Mouse (Mus musculus) liver, postnatal 0 days (tissue): ENCODE data around the gene Cdh12. TPM values are rescaled to one million over a fixed set of nuclear protein-coding genes. Genes with fewer than 3 reads are reported as not detected.

Experiments
- ATAC-seq: fragments of 200-750 bp; cut with Nextera tagmentation; 2 replicates; pipeline ENCODE4 v1.8.0; 2017; ENCODE audit warnings: mild to moderate bottlenecking, moderate library complexity
- DNase-seq: peaks from one replicate; pipeline ENCODE4 v3.0.0-alpha.2; 2016
- H3K27ac ChIP-seq: fragments of 300-500 bp; sonication (generic); 2 replicates; pipeline ENCODE4 v1.5.1; 2014; ENCODE audit warnings: antibody characterized with exemption, moderate library complexity, mild to moderate bottlenecking, low read depth
- H3K27me3 ChIP-seq: fragments of 300-500 bp; sonication (generic); 2 replicates; pipeline ENCODE4 v1.6.1; 2014; ENCODE audit warnings: low read length, control low read depth, mixed read lengths; ENCODE audit not compliant: insufficient read depth
- H3K36me3 ChIP-seq: fragments of 300-500 bp; sonication (generic); replicated peaks from 2 replicates; pipeline ENCODE4 v1.6.1; 2014; ENCODE audit warnings: mild to moderate bottlenecking, control low read depth, low read length, moderate library complexity, mixed read lengths; ENCODE audit not compliant: insufficient read depth
- H3K4me1 ChIP-seq: fragments of 300-500 bp; sonication (generic); 2 replicates; pipeline ENCODE4 v1.6.1; 2014; ENCODE audit warnings: antibody characterized with exemption, mild to moderate bottlenecking, control low read depth; ENCODE audit not compliant: insufficient read depth
- H3K4me2 ChIP-seq: fragments of 300-500 bp; sonication (generic); 2 replicates; pipeline ENCODE4 v1.6.1; 2014; ENCODE audit warnings: low read depth, mild to moderate bottlenecking, low read length, moderate library complexity, mixed read lengths
- H3K4me3 ChIP-seq: fragments of 300-500 bp; sonication (generic); 2 replicates; pipeline ENCODE4 v1.5.1; 2014; ENCODE audit warnings: low read depth, low read length
- H3K9ac ChIP-seq: fragments of 300-500 bp; sonication (generic); replicated peaks from 2 replicates; pipeline ENCODE4 v1.6.1; 2014; ENCODE audit warnings: mild to moderate bottlenecking, moderate library complexity
- H3K9me3 ChIP-seq: fragments of 300-500 bp; sonication (generic); 2 replicates; pipeline ENCODE4 v1.6.1; 2016; ENCODE audit warnings: mild to moderate bottlenecking, control low read depth, low read length, mixed read lengths
- CTCF ChIP-seq: sonication (generic); IDR thresholded peaks from 2 replicates; pipeline ENCODE4 v1.5.1; 2016; ENCODE audit warnings: antibody characterized with exemption, low read depth
- EP300 ChIP-seq: IDR thresholded peaks from 2 replicates; pipeline ENCODE4 v1.6.1; 2016; ENCODE audit warnings: antibody characterized with exemption, low read depth, mild to moderate bottlenecking
- WGBS: fragments of 180-500 bp; shearing (Covaris S2); extraction: QIAGEN DNeasy Blood & Tissue Kit; methylation state at CpG from one replicate; pipeline ENCODE4 v1.1.7; 2014; ENCODE audit not compliant: insufficient replicate concordance; 5-methylcytosine and 5-hydroxymethylcytosine counted together
- microRNA-seq: library from miRNA; unstranded; fragments of <30 nt; microRNA quantifications from one replicate; pipeline ENCODE4, GENCODE M21; 2016
- polyA plus RNA-seq: library from polyadenylated mRNA; unstranded; fragments of >200 nt; fragmentation: Nextera tagmentation; extraction: Ambion mirVana; gene quantifications from 2 replicates; pipeline ENCODE4 v1.2.1, GENCODE M21; 2015

Cdh12 gene
- polyA plus RNA-seq, 1 experiment from 2014 or later = not detected

DNA sequence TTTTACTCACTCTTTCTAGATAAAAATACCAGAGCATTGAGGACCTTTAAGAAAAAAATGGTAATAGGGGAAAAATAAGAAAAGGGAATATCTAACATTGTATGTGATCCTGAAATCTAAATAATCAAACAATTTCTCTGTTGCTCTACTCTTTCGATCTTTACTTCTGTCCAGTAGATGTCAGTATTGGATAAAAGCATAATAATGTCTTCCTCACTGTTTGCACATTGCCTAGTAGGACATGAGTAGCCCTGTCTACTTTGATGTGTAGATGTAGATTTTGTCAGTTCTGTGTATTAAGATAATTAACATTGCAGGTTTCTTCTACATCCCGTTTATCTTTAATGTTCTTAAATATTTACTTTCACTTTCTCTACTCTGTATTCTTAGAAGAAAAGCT, 1087.8 kb downstream of the Cdh12 start:
- ATAC-seq (no peak), DNase-seq (no peak)
- no peak overlapping the region for H3K4me3 ChIP-seq
- H3K9me3 ChIP-seq = no peaks in the 10 kb centered on the region
- TF ChIP-seq EP300 (no peak), CTCF (no peak)
- H3K27ac ChIP-seq = no peak overlapping the region
- H3K9ac ChIP-seq = no peak overlapping the region
- H3K4me1 ChIP-seq = no peaks in the 10 kb centered on the region
- H3K36me3 ChIP-seq = no peaks in the 10 kb centered on the region
- H3K4me2 ChIP-seq = no peak overlapping the region
- no peaks in the 10 kb centered on the region for H3K27me3 ChIP-seq
- WGBS = 57% methylated on average over 2 of the region's 2 CpGs

DNA sequence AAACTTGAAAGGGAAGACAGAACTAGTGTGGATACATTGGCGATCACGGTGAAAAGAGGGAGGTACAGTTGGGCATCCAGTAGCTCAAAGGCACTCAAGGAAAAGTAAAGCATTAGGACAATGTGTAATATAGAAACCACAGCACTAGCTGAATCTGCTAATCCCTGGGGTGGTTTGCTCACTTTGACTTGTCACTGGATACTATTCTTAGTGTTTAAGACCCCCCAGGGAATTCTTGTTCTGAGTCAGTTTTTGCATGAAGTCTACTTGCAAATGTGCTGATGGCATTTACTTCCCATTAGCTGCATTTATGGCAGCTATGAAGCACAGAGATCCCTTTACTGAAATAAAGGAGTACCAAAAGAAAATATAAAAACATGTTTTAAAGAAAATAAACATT, 1095.7 kb downstream of the Cdh12 start:
- WGBS = 86% methylated on average over 2 of the region's 2 CpGs
- ATAC-seq = no peak
- H3K4me3 ChIP-seq = no peak overlapping the region
- no peaks in the 10 kb centered on the region for H3K36me3 ChIP-seq
- no peak overlapping the region for H3K27ac ChIP-seq
- no peaks in the 10 kb centered on the region for H3K4me1 ChIP-seq
- no peak for DNase-seq
- TF ChIP-seq CTCF (no peak), EP300 (no peak)
- H3K4me2 ChIP-seq = no peak overlapping the region
- H3K9ac ChIP-seq = no peak overlapping the region
- H3K27me3 ChIP-seq = no peaks in the 10 kb centered on the region
- no peaks in the 10 kb centered on the region for H3K9me3 ChIP-seq

DNA sequence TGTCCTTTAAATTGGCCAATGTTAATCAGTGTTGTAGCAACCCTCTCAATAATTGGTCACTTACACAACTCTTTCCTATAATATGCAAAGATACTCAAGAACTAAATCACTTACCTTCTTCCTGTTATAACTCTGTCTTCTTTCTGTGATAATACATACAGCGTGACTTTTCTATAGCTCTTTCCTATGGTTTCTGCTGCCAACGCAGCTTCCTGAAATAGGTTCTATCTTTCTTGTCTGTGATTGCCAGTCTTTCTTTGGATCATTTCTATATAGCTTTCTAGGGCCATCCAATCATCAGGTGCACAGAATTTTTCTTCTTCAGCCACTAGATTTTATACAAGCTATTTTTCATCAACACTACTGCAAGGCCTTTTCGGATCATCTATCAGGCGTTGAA, 1106.9 kb downstream of the Cdh12 start:
- H3K27me3 ChIP-seq = no peaks in the 10 kb centered on the region
- 76% methylated on average over 4 of the region's 4 CpGs for WGBS
- H3K36me3 ChIP-seq = no peaks in the 10 kb centered on the region
- no peaks in the 10 kb centered on the region for H3K9me3 ChIP-seq
- H3K9ac ChIP-seq = no peak overlapping the region
- H3K27ac ChIP-seq = no peak overlapping the region
- no peak for TF ChIP-seq CTCF
- no peak for TF ChIP-seq EP300
- H3K4me3 ChIP-seq = no peak overlapping the region
- no peaks in the 10 kb centered on the region for H3K4me1 ChIP-seq
- DNase-seq (no peak), ATAC-seq (no peak)
- no peak overlapping the region for H3K4me2 ChIP-seq

DNA sequence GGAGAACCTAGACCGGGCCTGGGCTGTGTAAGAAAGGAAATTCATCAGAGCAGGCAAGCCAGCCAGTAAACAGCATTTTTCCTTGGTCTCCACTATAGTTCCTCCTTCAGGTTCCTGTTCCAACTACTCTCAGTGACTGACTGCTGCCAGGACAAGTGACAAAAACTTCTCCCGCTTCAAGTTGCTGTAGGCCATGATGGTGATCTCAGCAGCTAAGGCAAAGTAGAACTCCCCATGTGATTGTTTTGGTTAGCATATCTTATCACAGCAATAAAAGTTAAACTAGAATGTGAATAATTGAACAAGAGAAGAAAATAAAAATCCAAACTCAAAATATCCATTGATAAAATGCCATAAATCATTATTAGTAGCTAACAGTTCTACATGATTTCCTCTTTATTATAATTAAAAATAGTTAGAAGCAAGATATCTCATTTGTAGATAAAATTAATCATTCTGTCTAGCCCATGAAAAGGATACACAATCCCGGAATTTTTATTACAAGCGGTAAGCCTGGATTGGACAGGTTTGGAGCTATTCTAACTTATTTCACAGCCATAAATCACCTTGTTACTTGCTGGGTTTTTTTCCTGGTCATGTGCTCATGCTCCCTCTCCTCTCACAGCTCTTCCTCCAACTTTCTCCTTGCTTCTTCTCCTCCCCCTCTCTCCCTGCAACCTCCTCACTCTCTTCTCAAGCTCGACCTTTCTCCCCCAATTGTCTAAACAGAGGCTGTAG, 1117.4 kb downstream of the Cdh12 start:
- 72% methylated on average over 5 of the region's 5 CpGs for WGBS
- no peak for TF ChIP-seq CTCF
- TF ChIP-seq EP300 = no peak
- ATAC-seq (no peak), DNase-seq (no peak)
- Histone ChIP-seq H3K4me3 (no peak overlapping the region), H3K9ac (no peak overlapping the region), H3K27me3 (no peaks in the 10 kb centered on the region), H3K9me3 (no peaks in the 10 kb centered on the region), H3K27ac (no peak overlapping the region), H3K4me1 (no peaks in the 10 kb centered on the region), H3K36me3 (no peaks in the 10 kb centered on the region), H3K4me2 (no peak overlapping the region)

DNA sequence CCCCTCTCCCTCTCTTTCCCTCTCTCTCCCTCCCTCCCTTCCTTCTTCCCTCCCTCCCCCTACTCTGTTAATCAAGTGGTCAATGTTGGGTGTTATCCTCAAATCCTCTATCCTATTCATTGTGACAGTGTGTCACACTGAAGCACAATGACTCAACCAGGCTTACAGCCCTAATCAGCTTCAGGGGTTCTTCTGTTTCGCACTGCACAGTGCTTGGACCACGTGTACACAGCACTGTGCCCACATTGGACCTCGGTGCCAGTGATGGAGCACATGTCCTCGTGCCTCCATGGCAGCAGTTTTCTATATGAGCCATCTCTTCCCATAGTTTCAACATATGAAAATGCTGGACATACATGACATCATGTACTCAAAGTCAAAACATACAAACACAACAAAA, 1155.4 kb downstream of the Cdh12 start:
- H3K4me2 ChIP-seq = no peak overlapping the region
- H3K9me3 ChIP-seq = no peaks in the 10 kb centered on the region
- DNase-seq (no peak), ATAC-seq (no peak)
- H3K4me1 ChIP-seq = no peaks in the 10 kb centered on the region
- no peak overlapping the region for H3K9ac ChIP-seq
- H3K27ac ChIP-seq = no peak overlapping the region
- H3K4me3 ChIP-seq = no peak overlapping the region
- no peaks in the 10 kb centered on the region for H3K27me3 ChIP-seq
- H3K36me3 ChIP-seq = no peaks in the 10 kb centered on the region
- TF ChIP-seq CTCF (no peak), EP300 (no peak)
- WGBS = 53% methylated on average over 4 of the region's 4 CpGs

Small RNA genes lying within 50 kb of the gene (microRNA-seq; reads per million reads assigned to microRNA genes)
- gene Gm27397 = not detected

Other genes starting within 250 kb of the Cdh12 start
- not detected in 2 replicates for gene Acot10, start 217.5 kb downstream of the Cdh12 start, polyA plus RNA-seq